Mouse (Mus musculus): ENCODE results near the gene Pcca.
"Not testable (repeated sequence)": the region's sequence is repeated elsewhere in the genome, so short reads cannot be mapped to it uniquely, and the experiment has no call there.

Gene Pcca

DNA sequence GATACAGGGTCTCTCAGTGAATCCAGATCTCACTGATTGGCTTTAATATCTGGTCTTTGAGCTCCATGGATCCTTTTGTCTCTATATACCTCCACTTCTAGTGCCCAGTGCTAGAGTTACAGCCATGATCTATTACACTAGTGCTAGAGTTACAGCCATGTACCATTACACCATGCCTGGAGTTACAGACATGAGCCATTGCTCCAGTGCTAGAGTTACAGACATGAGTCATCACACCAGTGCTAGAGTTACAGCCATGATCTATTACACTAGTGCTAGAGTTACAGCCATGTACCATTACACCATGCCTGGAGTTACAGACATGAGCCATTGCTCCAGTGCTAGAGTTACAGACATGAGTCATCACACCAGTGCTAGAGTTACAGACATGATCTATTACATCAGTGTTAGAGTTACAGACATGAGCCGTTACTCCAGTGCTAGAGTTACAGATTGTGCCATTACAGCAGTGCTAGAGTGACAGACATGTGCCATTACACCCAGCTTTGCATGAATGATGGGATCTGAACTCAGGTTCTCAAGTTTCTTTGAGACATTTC is 26.8 kb downstream of the Pcca start:
- not testable (repeated sequence) for DNase-seq (ENCODE audit: low read depth)

DNA sequence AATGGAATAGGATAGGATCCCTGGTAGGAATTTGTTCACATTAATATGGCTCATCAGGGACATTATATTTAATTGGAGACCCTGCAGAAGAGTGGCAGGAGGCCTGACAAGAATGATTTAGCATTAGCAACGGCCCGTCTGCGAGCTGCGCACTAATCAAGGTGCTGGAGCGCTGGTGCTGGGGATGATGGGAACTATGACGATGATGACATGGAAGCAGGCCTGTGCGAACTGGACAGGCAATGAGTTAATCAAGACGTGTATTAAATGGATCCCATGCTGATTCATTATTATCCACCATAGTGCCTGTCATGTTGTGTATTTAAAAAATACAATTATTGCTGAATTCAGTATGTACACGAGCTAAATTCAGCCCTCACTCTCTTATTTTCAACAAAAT is 36.7 kb downstream of the Pcca start:
- DNase-seq (ENCODE audit: low read depth) = no peak

DNA sequence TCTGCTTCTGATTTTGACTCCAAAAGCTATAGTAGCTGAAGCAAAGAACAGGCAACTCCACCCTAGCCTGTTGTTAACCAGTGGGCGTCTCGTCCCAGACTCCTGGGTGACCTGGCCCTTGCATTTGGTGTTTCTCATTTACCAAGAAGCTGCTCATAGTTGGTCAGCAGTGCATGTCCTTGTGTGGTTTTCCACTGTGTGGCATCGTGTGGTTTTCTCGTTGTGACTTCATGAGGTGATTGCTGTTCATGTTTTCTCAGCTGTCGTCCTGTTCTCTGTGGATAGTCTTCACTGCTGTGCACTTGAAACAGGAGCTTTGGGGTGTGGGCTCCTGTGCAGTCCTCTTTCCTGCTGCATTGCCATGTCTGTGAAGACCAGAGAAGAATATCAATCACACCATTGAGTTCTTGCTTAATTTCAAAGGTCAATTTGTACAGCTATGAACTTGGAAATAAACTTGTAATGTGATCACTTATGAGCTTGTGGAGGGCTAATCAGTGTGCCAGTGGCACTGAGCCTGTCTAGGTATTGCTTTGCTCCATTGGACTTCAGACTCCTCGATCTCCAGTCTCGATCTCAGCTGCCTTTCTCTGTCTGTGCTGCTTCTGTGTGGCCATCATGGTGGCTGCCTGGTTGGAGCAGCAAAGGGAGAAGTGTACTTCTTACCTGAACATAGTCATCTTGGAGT is 40.1 kb downstream of the Pcca start:
- no peak for DNase-seq (ENCODE audit: low read depth)

DNA sequence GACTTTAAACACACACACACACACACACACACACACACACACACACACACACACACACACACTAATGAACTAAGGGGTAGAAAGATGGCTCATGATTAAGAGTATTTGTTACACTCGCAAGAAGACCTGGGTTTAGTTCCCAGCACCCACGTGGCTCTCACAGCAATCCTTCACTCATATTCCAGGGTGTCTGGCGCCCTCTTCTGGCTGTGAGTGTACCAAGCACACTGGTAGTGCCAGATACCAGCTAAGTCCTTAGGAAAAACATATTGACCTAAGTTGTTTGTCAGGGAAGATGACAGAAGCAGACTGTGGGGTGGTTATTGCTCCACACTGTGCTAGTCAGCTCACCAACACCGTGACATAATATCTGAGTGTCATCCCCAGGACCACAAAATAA is 43.7 kb downstream of the Pcca start:
- peak; percentile 5 for DNase-seq (ENCODE audit: low read depth)

DNA sequence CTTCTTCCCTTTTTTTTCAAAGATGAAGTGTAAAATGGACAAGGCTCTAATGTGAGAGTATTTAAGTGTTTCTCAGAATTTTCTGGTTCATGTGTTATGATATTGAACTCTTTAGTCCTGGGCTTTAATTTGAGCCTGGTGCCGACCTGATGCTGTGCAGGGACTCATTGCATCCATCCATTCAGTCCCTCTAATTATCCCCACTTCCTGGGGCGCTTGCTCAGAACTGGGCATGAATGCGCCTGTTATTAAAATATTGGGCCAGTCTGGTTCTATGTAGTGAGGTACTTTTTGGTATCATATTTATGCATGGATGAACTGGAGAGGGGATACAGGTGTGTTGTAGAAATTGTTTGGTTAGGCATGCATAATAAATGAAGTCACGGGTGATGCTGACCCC is 47.9 kb downstream of the Pcca start:
- no peak for DNase-seq (ENCODE audit: low read depth)

DNA sequence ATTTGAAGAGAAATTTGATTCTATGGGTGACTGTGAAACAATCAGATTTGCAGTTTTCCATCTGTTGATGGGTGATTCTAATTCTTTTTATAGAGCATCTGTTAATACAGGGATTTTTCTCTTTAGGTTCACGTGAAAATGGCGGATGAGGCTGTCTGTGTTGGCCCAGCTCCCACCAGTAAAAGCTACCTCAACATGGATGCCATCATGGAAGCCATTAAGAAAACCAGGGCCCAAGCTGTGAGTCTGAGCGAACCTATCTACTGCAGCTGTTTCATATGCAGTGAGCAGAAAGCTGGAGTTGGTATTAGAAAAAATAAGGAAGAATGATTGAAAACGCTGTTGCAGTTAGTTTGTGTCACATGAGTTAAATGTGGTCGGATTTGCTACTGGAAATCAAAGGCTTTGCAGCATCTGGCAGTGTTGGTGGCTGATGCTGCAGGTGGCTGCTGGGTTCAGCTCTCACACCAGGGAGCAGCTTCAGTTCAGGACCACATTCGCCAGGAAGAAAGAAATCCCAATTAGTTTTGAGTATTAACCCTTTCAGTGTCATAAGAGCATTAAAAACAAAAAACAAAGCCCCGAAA is 48.5 kb downstream of the Pcca start:
- no peak for DNase-seq (ENCODE audit: low read depth)

DNA sequence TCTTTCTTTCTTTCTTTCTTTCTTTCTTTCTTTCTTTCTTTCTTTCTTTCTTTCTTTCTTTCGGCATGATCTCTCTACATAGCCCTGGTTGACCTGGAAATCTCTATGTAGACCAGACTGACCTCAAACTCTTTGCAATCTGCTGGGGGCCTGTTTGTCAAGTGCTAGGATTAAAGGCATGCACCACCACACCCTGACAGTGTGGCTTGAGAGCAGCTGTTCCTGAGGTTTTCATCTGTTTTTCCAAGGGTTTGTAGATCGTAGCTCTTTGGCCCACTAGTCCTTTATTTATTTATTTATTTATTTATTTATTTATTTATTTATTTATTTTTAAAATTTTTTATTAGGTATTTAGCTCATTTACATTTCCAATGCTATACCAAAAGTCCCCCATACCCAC is 50.0 kb downstream of the Pcca start:
- DNase-seq (ENCODE audit: low read depth) = not testable (repeated sequence)

DNA sequence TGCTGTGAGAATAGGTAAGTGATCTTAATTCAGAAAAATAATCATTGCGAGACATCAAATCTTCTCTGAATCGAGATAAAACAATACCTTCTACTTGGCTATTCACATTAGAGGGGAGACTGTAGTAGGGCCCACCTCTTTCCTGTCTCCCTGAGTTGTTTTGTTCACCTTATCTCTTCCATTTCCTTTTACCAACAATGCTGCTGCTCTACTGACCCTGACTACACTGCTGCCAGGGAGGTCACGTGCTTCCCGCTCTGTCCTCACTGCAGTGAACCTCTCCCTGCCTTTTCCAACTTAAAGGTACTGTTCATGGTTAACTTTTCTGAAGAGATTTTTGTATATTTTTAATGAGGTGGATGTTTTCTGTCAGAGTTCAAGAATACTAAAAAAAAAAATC is 52.8 kb downstream of the Pcca start:
- no peak for DNase-seq (ENCODE audit: low read depth)

DNA sequence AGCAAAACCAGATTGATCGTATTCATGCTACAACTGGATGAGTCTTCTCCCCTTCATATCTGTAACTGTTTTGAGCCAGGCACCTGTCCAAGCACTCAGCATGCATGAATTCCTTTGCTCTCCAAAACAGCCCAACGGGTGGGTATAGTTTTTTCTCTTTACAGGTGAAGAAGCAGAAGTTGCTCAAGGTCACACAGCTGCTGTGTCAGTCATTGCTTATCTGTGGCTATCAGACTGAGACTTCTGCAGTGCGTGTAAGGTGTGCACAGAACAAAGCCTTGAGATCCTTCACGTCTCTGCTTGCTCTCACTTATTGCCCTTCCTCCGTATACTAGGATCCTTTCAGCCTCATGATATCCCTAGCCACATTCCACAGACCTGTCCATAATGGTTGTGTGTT is 63.4 kb downstream of the Pcca start:
- DNase-seq (ENCODE audit: low read depth) = no peak

DNA sequence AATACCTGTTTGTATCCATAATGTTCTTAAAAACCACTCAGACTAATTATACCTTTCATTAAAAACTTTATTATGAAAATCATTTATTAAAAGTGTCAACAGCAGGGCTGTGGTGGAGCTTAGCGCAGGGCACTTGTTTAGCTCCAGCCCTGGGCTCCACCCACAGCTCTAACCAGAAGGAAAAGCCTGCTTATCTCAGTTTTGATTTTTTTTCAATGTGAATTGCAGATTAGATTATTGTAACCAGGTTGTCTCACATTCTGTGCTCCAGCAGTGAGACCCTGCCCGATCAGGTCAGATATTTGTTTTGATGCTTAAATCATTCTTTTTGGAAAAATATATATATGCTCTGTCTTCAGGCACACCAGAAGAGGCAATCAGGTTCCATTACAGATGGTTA is 64.7 kb downstream of the Pcca start:
- no peak for DNase-seq (ENCODE audit: low read depth)

DNA sequence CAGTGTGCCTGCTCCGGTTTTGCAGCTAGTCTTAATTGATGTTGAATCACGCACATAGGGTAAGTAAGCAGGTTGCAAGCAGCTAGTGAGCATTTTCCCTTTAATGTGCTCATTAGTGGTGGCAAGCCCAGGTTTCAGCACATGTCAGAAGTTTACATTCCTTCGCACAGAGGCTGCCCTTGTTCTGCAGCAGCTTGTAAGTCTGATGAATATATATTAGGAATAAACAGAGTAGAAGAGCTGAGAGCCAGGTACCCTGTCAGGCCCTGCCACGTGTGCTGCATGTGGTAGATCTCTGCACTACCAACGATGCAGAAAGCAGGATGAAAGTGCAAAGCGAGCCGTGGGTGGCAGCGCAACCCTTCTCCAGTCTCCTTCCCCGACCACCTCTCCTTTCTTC is 65.7 kb downstream of the Pcca start:
- no peak for DNase-seq (ENCODE audit: low read depth)

DNA sequence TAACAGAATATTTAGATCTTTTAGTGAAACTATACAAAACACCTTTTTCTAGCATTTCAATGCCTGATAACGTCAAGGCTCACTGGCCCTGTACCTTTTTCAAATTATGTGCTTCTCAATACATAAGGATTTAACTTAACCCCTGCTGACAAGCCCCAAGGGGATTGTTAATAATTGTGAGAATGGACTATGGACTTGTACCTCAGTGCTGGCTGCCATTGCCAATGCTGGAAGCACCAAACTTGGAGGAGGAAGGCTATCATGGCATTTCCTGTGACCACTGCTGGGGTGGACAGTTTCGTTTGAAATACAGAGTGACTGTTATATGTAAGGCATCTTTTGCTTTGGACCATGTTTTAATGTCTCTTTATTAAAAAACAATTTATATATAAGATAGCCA is 68.6 kb downstream of the Pcca start:
- DNase-seq (ENCODE audit: low read depth) = no peak

DNA sequence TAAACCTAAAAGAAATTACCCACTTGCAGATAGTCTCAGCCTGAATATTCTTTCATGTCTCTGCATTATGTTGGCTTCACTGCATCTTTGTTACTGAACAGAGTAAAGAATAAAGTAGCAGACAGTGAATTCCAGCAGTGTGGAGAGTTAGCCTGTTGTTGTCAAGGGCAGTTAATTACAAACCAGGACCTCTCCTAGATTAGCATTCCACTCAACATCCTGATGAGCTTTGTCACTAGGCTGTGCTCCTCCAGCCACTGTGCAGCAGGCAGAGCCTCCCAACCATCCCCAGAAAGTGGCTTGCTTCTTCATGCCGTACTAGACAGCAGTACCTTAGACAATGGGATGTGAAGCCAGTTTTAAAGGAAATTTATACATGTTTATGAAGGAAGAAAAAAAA is 72.4 kb downstream of the Pcca start:
- no peak for DNase-seq (ENCODE audit: low read depth)

DNA sequence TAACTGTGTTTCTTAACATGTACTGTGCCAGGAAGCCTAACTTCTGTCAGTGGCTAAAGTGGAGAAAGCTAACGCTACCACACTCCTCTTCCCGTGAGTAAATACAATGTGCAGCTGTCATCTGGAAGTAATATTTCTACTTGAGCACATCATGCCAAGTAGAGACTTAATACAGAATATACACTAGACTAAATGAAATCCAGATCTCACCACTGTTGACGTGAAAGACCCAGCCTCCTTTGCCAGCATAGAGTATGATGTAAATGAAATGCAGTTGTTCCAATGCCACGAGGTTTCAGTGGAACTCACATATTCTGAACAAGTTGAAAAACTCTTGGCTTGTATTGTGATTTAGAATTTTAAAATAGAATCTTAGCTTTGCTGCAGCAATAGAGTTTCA is 73.3 kb downstream of the Pcca start:
- DNase-seq (ENCODE audit: low read depth) = no peak

DNA sequence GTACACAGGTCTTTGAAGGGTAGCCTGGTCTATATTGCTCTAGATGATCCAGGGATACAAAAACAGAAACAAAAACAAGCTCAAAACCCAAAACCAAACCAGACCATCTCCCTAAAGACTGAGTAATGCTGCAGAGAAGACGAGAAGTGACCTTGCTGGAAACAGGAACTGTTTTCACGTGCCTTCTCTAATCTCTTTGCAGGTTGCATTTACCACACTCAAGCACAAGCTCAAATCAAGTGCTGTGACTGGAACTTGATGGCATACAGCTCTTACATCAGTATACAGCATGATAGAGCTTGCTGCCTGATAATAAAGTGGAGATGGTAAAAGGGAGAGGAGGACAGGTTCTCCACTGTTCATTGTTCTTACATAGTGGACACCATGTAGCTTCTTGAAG is 74.2 kb downstream of the Pcca start:
- no peak for DNase-seq (ENCODE audit: low read depth)

DNA sequence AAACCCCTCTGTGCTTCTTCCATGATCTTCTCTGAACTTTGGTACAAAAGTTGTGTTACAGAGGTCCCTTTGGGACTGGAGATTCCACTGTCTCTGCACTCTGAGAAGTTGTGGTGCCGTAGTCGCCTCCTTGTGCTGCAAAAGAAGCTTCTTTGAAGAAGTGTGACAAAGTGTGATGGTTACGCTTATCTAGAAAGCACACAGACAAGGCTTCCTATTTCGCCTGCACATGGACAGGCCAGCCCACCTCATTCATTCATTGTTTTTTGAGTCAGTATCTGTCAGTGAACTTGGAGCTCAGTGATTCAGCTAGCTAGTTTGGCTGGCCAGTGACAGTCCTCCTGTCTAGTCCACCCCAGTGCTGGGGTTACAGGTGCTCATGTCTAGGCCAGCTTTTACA is 76.9 kb downstream of the Pcca start:
- DNase-seq (ENCODE audit: low read depth) = no peak

DNA sequence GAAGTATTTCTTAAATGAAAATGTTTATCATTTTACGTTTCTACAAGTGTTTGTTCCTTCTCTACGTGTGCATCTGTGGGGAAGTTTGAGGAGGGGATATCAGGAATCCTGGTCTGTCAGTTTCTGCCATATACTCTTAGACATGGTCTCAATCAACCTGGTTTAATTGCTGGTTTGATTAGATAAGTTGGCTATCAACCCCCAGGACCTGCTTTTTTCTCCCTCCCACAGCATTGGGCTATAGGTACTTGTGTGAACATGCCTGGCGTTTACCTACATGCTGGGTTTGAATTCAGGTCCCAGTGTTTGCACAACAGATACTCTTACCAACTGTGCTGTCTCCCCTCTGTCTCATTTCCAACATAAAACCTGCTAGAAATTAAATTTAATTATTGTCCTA is 78.2 kb downstream of the Pcca start:
- no peak for DNase-seq (ENCODE audit: low read depth)

DNA sequence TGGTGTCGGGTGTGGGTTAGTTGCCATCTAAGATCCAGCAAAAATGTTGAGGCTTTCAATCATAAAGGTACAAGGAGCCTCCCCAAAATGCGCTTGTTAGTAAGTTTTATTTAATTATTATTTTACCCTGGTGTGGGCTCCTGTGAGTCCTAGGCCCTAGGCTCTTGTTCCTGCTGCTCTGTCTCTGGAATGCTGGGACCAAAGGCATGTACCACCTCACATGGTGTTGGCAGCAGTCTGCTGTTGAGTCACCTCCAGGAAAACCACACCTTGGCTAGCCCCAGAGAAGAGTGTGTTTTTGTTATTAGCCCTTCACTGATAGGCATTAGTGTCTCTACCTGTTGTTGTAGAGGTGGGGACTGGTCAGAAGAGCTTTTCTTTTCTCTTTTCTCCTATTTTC is 83.5 kb downstream of the Pcca start:
- DNase-seq (ENCODE audit: low read depth) = no peak

DNA sequence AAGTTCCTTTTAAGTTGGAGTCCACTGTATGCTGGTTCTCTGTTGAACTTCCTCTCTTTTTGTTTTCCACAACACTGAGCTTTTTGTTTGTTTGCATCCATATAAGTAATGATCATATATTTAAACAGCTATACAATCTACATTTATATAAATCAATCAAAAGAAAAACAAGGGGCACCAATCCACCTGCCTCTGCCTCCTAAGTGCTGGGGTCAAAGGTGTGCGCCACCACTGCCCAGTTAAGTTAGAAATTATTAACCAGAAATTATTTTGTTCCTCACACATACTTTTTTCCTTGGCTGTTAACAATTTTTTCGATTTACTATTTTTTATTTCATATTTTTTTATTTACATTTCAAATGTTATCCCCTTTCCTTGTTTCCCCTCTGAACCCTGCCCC is 99.3 kb downstream of the Pcca start:
- no peak for DNase-seq (ENCODE audit: low read depth)

DNA sequence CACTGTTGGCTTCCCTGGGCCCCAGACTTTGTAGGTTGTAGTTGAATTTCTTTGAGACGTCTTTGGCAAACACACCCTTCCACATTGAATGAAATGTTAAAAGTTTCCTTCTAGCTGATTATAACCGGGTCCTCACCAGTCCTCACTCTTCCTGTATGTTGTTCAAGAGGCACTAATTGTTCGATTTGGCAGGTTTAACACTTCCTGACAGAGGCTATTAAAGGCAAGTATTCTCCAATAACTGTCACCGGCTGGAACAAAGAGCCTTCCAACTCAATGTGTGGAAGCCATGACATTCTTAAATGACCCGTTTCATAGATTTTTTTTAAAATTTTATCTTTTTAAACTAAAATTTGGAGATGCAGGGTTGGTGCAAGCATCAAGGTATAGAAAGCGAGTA is 102.5 kb downstream of the Pcca start:
- no peak for DNase-seq (ENCODE audit: low read depth)

DNA sequence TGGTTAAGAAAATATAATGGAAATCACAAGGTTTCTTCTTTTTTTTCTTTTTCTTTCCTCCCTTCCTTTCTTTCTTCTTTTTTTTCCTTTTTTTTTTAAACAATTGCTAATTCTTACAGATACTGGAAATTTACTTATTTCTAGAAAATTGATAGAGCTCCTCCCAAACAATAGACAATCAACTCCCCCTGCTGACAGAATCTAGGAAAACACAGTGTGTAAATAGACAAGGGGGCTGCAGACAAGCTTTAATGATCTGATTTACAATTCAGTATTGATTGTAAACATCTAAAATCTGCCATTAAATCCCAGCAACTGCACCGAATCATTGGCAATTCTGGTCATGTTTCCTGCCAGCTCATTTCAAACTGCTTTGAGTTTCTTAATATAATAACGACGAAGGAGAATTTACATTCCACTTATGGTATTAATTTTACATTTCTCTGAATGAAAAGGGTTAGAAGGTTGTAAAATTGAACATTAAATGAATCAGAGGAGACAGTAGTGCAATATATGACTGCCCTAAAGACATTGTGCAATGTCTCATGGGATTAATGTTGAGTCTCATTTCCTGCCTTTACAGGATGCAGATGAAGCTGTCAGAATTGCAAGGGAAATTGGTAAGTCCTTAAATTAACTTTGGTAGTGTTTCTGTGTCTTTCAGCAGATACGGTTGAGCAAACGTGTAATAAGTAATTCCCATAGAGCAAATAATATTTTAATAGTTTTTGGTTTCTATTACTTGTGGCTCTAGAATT is 103.9 kb downstream of the Pcca start:
- DNase-seq (ENCODE audit: low read depth) = peak; percentile 2

DNA sequence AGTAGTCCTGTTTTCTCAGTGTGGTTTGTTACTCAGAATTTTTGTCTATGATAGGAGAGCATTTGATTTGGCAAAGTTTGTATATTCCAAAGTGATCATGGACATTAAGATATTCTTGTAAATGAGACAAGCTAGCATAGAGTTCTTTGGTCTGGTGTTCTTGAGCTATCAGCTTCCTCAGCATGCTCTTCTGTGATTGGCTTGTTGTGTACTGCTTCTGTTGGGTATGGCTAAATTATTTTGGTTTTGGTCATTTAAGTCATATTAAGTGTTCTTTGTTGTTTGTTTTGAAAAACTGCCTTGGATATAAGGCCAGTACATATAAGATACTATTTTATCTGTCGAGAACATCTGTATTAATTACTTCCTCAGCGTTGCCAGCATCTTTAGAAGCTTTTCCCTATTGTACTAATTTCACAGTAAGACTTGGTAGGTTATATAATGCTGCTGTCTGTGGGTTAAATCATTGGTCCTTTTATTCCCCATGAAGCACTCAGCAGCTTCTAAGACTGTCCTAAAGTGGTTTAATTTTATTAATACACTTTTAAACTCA is 105.1 kb downstream of the Pcca start:
- DNase-seq (ENCODE audit: low read depth) = no peak

DNA sequence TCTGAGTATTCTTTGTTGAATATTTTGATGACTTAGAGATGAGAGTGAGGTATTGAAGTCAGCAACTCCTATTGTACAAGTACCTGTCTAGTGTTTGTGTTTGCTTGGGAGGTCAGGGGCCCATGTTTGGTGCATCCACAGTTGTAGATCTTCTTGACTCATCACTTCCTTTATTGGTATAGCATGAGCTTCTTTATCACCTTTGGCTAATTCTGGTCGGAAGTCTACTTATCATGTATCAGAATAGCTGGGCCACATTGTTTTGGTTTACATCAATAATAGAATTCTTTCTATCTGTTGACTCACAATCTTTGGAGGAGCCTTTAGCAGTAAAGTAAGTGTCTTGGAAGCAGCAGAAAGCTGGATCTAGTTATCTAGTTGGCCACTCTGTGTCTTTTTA is 108.3 kb downstream of the Pcca start:
- DNase-seq (ENCODE audit: low read depth) = no peak
